Mouse (Mus musculus) C2C12 (cell line): ENCODE results near the gene 4933428G20Rik. TPM values are rescaled to one million over a fixed set of nuclear protein-coding genes. Genes with fewer than 3 reads are reported as not detected.

Source experiments
- H3K27me3 ChIP-seq: one replicate; pipeline ENCODE4 v1.6.1; 2011; ENCODE audit not compliant: control insufficient read depth, insufficient read depth, insufficient read length
- H3K36me3 ChIP-seq: one replicate; pipeline ENCODE4 v1.6.1; 2011; ENCODE audit not compliant: control insufficient read depth, insufficient read depth
- H3K4me3 ChIP-seq: one replicate; pipeline ENCODE4 v1.5.1; 2011; ENCODE audit warnings: mild to moderate bottlenecking, control low read depth; ENCODE audit not compliant: poor library complexity, insufficient read depth, severe bottlenecking
- H3K79me2 ChIP-seq: one replicate; pipeline ENCODE4 v1.6.1; 2011; ENCODE audit not compliant: control insufficient read depth, insufficient read depth
- H3K79me3 ChIP-seq: one replicate; pipeline ENCODE4 v1.6.1; 2011; ENCODE audit warnings: low read depth, control low read depth
- H3ac ChIP-seq: one replicate; pipeline ENCODE3; 2011; ENCODE audit warnings: low read depth; ENCODE audit not compliant: control insufficient read depth, insufficient read length
- CEBPB ChIP-seq: IDR thresholded peaks from one replicate; pipeline ENCODE4 v1.6.1; 2011; ENCODE audit warnings: low read depth, mild to moderate bottlenecking, control low read depth, moderate library complexity
- CTCF ChIP-seq: IDR thresholded peaks from one replicate; pipeline ENCODE4 v1.5.1; 2011; ENCODE audit not compliant: control insufficient read depth, insufficient read depth, insufficient read length
- FOSL1 ChIP-seq: IDR thresholded peaks from one replicate; pipeline ENCODE4 v1.8.0; 2011; ENCODE audit warnings: mild to moderate bottlenecking, low read length; ENCODE audit not compliant: poor library complexity, insufficient read depth, severe bottlenecking
- MAX ChIP-seq: IDR thresholded peaks from one replicate; pipeline ENCODE4 v1.6.1; 2011; ENCODE audit warnings: mild to moderate bottlenecking, control low read depth
- MYOD1 ChIP-seq: IDR thresholded peaks from one replicate; pipeline ENCODE4 v1.6.1; 2011; ENCODE audit warnings: low read depth; ENCODE audit not compliant: control insufficient read depth, insufficient read length
- MYOG ChIP-seq: IDR thresholded peaks from one replicate; pipeline ENCODE4 v1.6.1; 2011; ENCODE audit not compliant: control insufficient read depth, insufficient read length; ENCODE audit errors: extremely low read depth
- USF1 ChIP-seq: IDR thresholded peaks from one replicate; pipeline ENCODE4 v1.6.1; 2011; ENCODE audit warnings: low read depth, mild to moderate bottlenecking, control low read depth, moderate library complexity
- polyA plus RNA-seq: library from polyadenylated mRNA; unstranded; fragments of >200 nt; fragmentation: generic; extraction: Trizol; gene quantifications from one replicate; pipeline ENCODE4 v1.2.1, GENCODE M21; 2012; ENCODE audit warnings: missing spikeins

Gene 4933428G20Rik
- polyA plus RNA-seq, 1 experiment: 0.34 TPM

GRCm38 (mm10) chr11:97523107-97523506 lies 23.0 kb upstream of the 4933428G20Rik start:
- no peaks in the 10 kb centered on the region for H3K79me2 ChIP-seq
- H3ac ChIP-seq: no peak overlapping the region
- H3K36me3 ChIP-seq: no peaks in the 10 kb centered on the region
- peaks cover 26% of the 10 kb centered on the region for H3K27me3 ChIP-seq
- H3K79me3 ChIP-seq: no peaks in the 10 kb centered on the region
- no peak overlapping the region for H3K4me3 ChIP-seq
- TF ChIP-seq FOSL1 (no peak), CEBPB (no peak), USF1 (no peak), MYOG (no peak), MYOD1 (no peak), CTCF (no peak), MAX (no peak)

- Histone ChIP-seq H3K27me3 (peaks cover 31% of the 10 kb centered on the region), H3K79me2 (no peaks in the 10 kb centered on the region), H3K4me3 (no peak overlapping the region), H3ac (no peak overlapping the region), H3K79me3 (no peaks in the 10 kb centered on the region), H3K36me3 (no peaks in the 10 kb centered on the region)
- TF ChIP-seq CTCF (no peak), USF1 (no peak), MYOD1 (no peak), FOSL1 (no peak), CEBPB (no peak), MAX (no peak), MYOG (no peak)
Observed at GRCm38 (mm10) chr11:97521741-97522474, 21.8 kb upstream of the 4933428G20Rik start.

DNA sequence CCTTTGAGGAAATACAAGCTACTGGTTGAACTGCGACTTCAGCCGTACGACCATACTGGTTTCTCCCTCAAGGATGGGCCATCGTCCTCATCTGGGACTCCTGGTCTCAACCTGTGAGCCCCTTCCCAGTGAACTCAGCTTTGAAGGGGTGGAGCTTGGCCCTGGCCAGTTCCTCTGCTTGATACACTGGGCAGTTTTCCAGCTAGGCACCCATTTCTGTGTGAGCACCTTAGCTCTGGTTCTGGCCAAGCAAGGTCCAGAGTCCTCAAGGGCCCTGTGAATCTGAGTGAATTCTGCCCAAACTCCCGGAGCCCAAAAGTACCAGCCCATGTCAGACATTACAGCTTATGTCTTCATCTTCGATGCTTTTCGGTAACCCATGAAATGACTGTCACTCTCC lies 20.4 kb upstream of the 4933428G20Rik start:
- TF ChIP-seq MYOG (no peak), CTCF (no peak), MYOD1 (no peak), MAX (no peak), CEBPB (no peak), USF1 (no peak), FOSL1 (no peak)
- Histone ChIP-seq H3K36me3 (no peaks in the 10 kb centered on the region), H3K79me2 (no peaks in the 10 kb centered on the region), H3K27me3 (peaks cover 40% of the 10 kb centered on the region), H3K79me3 (no peaks in the 10 kb centered on the region), H3ac (no peak overlapping the region), H3K4me3 (no peak overlapping the region)

DNA sequence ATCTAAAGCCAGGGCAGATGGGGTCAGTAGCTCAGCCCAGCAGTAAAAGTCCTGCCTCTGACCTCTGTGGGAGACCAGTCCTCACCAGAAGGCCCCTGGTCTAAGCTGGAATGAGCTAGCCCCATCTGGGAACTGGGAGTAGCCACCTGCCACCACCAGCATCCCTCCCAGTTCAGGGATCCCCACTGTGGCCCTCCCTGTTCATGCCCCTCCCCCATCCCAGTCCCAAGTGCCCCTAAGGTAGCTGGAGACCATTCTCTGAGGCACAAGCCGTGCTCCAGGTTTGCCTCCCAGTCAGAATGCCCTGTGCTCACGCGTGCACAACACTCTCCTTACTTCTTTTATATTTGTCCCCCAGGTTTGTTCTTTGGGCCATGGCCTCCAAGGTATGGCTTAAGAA lies 12.9 kb upstream of the 4933428G20Rik start:
- H3ac ChIP-seq: no peak overlapping the region
- no peaks in the 10 kb centered on the region for H3K79me3 ChIP-seq
- H3K36me3 ChIP-seq: no peaks in the 10 kb centered on the region
- no peaks in the 10 kb centered on the region for H3K79me2 ChIP-seq
- H3K27me3 ChIP-seq: peaks cover 25% of the 10 kb centered on the region
- TF ChIP-seq FOSL1 (no peak), MYOG (no peak), CTCF (no peak), USF1 (no peak), CEBPB (no peak), MAX (no peak), MYOD1 (no peak)
- no peak overlapping the region for H3K4me3 ChIP-seq

DNA sequence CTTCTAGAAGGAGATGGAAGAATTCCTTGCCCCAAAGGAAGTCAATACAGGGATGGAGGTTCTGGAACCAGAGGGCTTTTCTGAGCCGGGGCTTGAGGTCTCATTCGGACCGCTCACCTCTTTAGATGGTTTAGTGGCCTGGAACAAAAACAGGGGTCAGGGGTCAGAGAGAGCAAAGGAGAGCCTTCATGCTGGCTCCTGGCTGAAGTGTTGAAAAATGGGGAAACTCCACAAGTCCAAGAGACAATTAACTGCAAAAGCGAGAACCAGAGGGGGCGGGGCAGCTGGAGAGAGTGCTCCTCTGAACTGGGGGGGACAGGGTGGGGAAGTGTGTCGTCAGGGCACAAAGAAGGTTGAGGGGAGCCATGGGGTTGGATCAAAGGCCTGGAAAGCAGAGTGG lies 12.4 kb upstream of the 4933428G20Rik start:
- no peaks in the 10 kb centered on the region for H3K79me2 ChIP-seq
- TF ChIP-seq CTCF: no peak
- TF ChIP-seq MYOD1: no peak
- no peak for TF ChIP-seq FOSL1
- no peak for TF ChIP-seq MYOG
- TF ChIP-seq MAX: no peak
- no peak for TF ChIP-seq CEBPB
- TF ChIP-seq USF1: no peak
- H3ac ChIP-seq: no peak overlapping the region
- H3K36me3 ChIP-seq: no peaks in the 10 kb centered on the region
- H3K79me3 ChIP-seq: no peaks in the 10 kb centered on the region
- peaks cover 23% of the 10 kb centered on the region for H3K27me3 ChIP-seq
- H3K4me3 ChIP-seq: no peak overlapping the region
